Mouse (Mus musculus) gastrocnemius, adult 8-10 months (tissue): ENCODE data around the gene Ear14. TPM values are rescaled to one million over a fixed set of nuclear protein-coding genes. Genes with fewer than 3 reads are reported as not detected.
"Not testable (repeated sequence)": the region's sequence is repeated elsewhere in the genome, so short reads cannot be mapped to it uniquely, and the experiment has no call there.

Experiments used
- DNase-seq, 2 experiments: peaks; one replicate each; pipeline ENCODE4 v3.0.0; 2022; ENCODE audit warnings: low spot score in 2 of 2
- total RNA-seq, 4 experiments: library from RNA; stranded (reverse); gene quantifications; 2 replicates each; pipeline ENCODE4 v1.2.4; 2022

The Ear14 gene
- total RNA-seq, 4 experiments from 2014 or later: not detected

- DNase-seq: not testable (repeated sequence)
These were observed 49.0 kb downstream of the Ear14 start for GRCm38 (mm10) chr14:51252206-51252605.

GRCm38 (mm10) chr14:51253569-51253968, 50.4 kb downstream of the Ear14 start:
- no peak for DNase-seq

Other genes with a start within 250 kb of the Ear14 start
- gene Pnp2, start 247.4 kb upstream of the Ear14 start, total RNA-seq: under 1 TPM in 3 of 4 experiments, not detected in 1; 0.29 to 0.64 (median 0.52) TPM
- not detected for gene Rnase10, start 195.6 kb upstream of the Ear14 start, total RNA-seq
- not detected for gene Rnase9, start 161.5 kb upstream of the Ear14 start, total RNA-seq
- not detected for gene Rnase11, start 153.2 kb upstream of the Ear14 start, total RNA-seq
- not detected for gene Rnase12, start 145.7 kb upstream of the Ear14 start, total RNA-seq
- gene Olfr750, start 129.0 kb upstream of the Ear14 start, total RNA-seq: not detected
- gene Rnase4, start 112.3 kb upstream of the Ear14 start, total RNA-seq: 10 to 100 TPM; 17.3 to 32.3 (median 23.6) TPM
- gene Ang, start 112.2 kb upstream of the Ear14 start, total RNA-seq: 1 to 10 TPM; 1.2 to 3.0 (median 1.6) TPM
- gene Eddm3b, start 89.0 kb upstream of the Ear14 start, total RNA-seq: not detected
- not detected for gene Rnase6, start 79.5 kb upstream of the Ear14 start, total RNA-seq
- not detected for gene Rnase1, start 56.6 kb upstream of the Ear14 start, total RNA-seq
- gene Rnase2b, start 41.1 kb upstream of the Ear14 start, total RNA-seq: not detected
- not detected for gene Ang2, start 4.2 kb upstream of the Ear14 start, total RNA-seq
- gene Rnase2a, start 52.7 kb downstream of the Ear14 start, total RNA-seq: 1 to 10 TPM in 2 of 4 experiments, under 1 TPM in 2; 0.48 to 5.7 (median 2.8) TPM
- not detected for gene Gm7247, start 158.4 kb downstream of the Ear14 start, total RNA-seq
- not detected for gene Vmn2r88, start 207.4 kb downstream of the Ear14 start, total RNA-seq
- not detected for gene Vmn2r89, start 248.5 kb downstream of the Ear14 start, total RNA-seq